Mouse (Mus musculus): ENCODE measurements around the gene Foxp4. TPM values are rescaled to one million over a fixed set of nuclear protein-coding genes. Genes with fewer than 3 reads are reported as not detected.

Gene Foxp4
- polyA plus RNA-seq, 1 experiment from 2014 or later = 43.3 TPM

DNA sequence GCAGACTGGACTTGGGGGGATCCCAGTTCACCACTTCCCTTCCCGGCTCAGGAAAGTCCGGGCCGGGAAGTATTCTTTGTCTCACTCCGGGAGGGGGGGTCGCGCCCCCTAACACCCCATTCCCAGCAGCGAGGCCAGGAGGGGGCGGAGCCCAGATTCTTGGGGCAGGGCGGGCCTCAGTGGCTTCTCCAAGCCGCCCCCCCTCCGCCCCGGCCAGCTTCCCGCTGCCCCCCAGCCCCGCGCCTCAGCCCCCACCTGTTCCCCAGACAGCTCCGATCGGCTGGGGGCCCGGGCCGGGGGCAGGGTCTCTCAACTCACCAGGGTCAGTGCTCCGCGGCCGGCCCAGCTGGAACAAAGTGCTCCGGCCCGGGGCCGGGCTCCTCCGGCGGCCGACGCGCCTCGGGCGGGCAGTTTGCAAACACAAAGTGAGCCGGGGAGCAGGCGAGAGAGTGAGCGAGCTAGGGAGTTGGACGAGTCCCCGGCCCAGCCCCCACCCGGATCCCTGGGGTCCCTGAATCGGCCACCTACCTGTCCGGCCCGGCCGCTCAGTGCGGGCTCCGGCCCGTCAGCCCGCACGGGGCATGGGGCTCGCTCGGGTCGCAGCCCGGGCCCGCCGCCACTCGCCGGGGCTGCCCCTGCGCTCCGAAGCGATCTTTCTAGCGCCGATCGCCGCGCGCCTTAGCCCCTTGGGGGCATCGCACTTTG lies 615 bp downstream of the Foxp4 start:
- Histone ChIP-seq H3K27ac (peak overlapping the region; percentile 83), H3K4me3 (peak overlapping the region; percentile 60), H3K9me3 (no peaks in the 10 kb centered on the region), H3K36me3 (replicated peaks) (no peaks in the 10 kb centered on the region), H3K4me2 (peak overlapping the region; percentile 98), H3K27me3 (replicated peaks) (peaks cover 6% of the 10 kb centered on the region), H3K9ac (peak overlapping the region; percentile 65), H3K4me1 (peaks cover 63% of the 10 kb centered on the region)
- peak; percentile 51 for ATAC-seq (replicated peaks)
- under 1% methylated on average over 62 of the region's 65 CpGs for WGBS

DNA sequence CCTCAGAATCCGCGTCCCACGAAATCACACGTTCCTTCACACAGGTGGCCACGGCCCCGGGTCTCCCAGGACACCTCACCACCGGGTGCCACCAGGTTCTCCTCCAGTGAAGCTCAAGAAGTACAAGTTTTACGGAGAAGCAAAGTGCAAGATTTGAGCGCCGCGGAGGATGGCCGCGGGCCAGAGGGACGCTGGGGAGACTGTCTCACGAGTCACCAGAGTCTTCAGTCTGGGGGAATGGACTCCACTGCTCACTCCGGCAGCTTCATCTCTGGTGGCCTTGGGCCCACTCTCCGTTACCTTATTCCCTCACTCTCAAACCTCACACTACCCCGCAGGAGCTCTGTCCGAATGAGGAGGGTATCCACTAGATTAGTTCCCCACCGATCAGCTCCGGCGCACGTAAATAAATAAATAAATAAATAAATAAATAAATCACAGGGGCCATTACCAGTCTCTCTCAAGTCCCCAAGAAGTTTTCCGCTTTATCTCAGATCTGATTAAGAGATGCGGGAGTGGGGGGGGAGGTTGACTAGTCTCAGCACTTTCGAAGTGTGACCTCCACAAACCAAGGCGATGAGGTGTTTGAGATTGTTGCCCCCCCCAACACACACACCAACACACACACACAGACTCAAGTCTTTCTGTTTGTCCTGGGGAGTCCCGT lies 1.3 kb downstream of the Foxp4 start:
- ATAC-seq (replicated peaks) = no peak
- Histone ChIP-seq H3K4me3 (peak overlapping the region; percentile 60), H3K4me1 (peaks cover 63% of the 10 kb centered on the region), H3K27ac (no peak overlapping the region), H3K36me3 (replicated peaks) (no peaks in the 10 kb centered on the region), H3K9me3 (no peaks in the 10 kb centered on the region), H3K9ac (peak overlapping the region; percentile 65), H3K27me3 (replicated peaks) (peaks cover 6% of the 10 kb centered on the region), H3K4me2 (peak overlapping the region; percentile 98)
- WGBS = under 1% methylated on average over 28 of the region's 28 CpGs

DNA sequence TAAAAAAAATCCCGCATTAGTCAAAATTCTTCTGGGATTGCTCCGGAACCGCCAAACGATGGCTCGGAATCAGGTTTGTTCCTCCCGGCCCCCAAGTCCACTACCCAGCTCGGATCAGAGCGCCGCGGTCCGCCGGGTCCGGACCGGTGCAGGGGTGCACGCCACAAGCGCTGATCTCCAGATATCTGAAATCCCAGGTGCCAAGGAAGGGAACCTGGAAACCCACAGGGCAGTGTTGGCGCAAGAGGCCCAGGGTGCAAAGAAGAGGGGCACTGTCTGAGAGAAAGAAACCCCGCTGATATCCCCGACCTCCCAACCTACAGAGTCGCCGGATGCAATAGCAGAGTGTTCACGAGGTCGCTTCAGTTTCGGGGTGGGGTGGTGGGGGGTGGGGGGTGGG lies 1.9 kb downstream of the Foxp4 start:
- Histone ChIP-seq H3K9me3 (no peaks in the 10 kb centered on the region), H3K9ac (peak overlapping the region; percentile 49), H3K4me2 (peak overlapping the region; percentile 98), H3K27ac (no peak overlapping the region), H3K27me3 (replicated peaks) (peaks cover 6% of the 10 kb centered on the region), H3K36me3 (replicated peaks) (no peaks in the 10 kb centered on the region), H3K4me3 (peak overlapping the region; percentile 60), H3K4me1 (peaks cover 68% of the 10 kb centered on the region)
- under 1% methylated on average over 24 of the region's 24 CpGs for WGBS
- ATAC-seq (replicated peaks) = no peak

DNA sequence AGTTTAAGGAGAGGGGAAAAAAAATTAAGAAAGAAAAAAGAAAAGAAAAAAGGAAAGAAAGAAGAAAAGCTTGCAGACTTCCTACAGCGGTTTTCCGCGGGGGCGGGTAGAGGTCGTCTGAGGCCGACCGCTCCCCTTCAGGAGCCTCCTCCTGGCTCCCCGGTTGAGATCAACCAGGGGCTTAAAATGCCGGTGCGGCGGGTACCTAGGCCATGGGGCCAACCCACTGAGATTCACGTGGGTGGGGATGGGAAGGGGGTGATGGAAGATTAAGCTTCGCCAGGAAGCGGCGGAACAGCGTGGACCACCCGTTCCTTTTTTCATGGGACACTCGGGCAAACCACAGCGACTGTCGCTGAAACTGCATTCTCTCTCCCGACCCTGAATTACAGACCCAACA lies 2.3 kb downstream of the Foxp4 start:
- H3K36me3 ChIP-seq (replicated peaks) = no peaks in the 10 kb centered on the region
- peak overlapping the region; percentile 60 for H3K4me3 ChIP-seq
- H3K27ac ChIP-seq = no peak overlapping the region
- peak overlapping the region; percentile 98 for H3K4me2 ChIP-seq
- ATAC-seq (replicated peaks) = no peak
- peaks cover 68% of the 10 kb centered on the region for H3K4me1 ChIP-seq
- H3K27me3 ChIP-seq (replicated peaks) = peaks cover 6% of the 10 kb centered on the region
- H3K9me3 ChIP-seq = no peaks in the 10 kb centered on the region
- 2% methylated on average over 21 of the region's 21 CpGs for WGBS
- H3K9ac ChIP-seq = peak overlapping the region; percentile 49

DNA sequence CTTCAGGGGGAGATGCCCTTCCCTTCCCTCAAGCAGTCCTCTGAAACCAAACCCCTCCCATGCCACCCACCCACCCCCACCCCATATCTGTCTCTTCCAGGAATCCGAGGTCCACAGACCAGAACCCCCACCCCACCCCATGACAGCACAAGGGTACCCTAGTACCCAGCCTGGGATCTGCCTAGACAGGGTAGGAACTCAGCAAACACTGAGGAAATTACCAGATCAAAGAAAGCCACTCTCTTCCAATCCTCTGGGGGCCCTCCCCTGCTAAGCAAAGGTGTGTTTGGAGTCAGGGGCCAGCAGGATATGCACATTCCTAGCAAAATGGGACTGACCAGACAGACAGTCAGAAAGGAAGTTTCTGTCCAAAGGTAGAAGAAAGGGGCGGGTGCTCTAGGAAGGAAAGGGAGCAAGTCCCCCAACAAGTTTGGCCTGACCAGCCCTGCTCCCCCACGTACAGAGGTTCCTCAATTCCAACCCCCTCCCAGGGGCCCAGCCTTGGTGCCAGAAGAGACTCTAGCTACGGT lies 3.2 kb downstream of the Foxp4 start:
- H3K4me1 ChIP-seq = peaks cover 68% of the 10 kb centered on the region
- H3K27ac ChIP-seq = no peak overlapping the region
- WGBS = 39% methylated on average over 4 of the region's 4 CpGs
- H3K9ac ChIP-seq = no peak overlapping the region
- peaks cover 6% of the 10 kb centered on the region for H3K27me3 ChIP-seq (replicated peaks)
- peak overlapping the region; percentile 60 for H3K4me3 ChIP-seq
- peak overlapping the region; percentile 98 for H3K4me2 ChIP-seq
- no peaks in the 10 kb centered on the region for H3K9me3 ChIP-seq
- H3K36me3 ChIP-seq (replicated peaks) = no peaks in the 10 kb centered on the region
- ATAC-seq (replicated peaks) = no peak

DNA sequence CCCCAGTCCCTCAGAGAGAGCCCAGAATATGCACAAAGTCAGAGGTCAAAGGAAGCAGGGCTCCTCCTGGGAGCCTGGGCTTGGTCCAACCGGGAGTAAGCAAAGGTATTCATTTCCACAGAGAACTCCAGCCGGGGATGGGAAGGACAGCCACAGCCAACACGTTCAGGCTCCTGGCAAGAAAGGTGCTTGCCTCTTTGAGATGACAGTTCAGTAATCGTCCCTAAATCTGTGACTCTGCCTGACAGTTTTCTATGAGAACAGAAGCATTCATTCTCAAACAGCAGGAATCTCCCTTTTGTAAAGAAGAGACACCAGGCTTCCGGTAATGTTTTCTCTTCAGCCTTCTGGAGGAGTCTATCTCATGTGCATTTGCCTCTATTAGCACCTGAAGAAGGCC lies 4.6 kb downstream of the Foxp4 start:
- 29% methylated on average over 5 of the region's 5 CpGs for WGBS
- peak overlapping the region; percentile 98 for H3K4me2 ChIP-seq

DNA sequence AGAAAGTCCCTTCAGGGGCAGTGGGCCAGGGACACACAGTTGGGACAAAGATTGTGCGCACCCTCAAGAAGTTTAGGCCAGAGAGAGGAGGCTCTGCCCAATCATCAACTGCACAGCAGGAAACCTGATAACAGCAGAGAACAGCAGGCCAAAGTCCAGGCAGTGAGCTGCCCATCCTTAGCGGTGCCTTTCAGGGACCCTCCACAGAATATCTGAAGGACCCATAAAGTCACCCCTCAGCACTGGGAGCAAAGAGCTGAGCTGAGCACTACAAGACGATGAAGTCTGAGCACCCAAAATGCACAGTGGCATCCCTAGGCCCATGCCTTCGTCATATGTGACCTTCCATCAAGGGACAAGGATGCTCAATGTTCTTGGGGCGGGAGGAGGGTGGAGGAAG lies 6.5 kb downstream of the Foxp4 start:
- no peak for ATAC-seq (replicated peaks)
- Histone ChIP-seq H3K36me3 (replicated peaks) (no peaks in the 10 kb centered on the region), H3K4me3 (no peak overlapping the region), H3K4me2 (no peak overlapping the region), H3K4me1 (peaks cover 63% of the 10 kb centered on the region), H3K9ac (no peak overlapping the region), H3K27ac (no peak overlapping the region), H3K9me3 (no peaks in the 10 kb centered on the region), H3K27me3 (replicated peaks) (peaks cover 6% of the 10 kb centered on the region; the same call in 1 of the 2 replicates)
- 77% methylated on average over 5 of the region's 5 CpGs for WGBS

More for the DNA sequence above, 4.6 kb downstream of the Foxp4 start:
- peaks cover 6% of the 10 kb centered on the region for H3K27me3 ChIP-seq (replicated peaks)
- no peak for ATAC-seq (replicated peaks)
- H3K4me1 ChIP-seq = peaks cover 65% of the 10 kb centered on the region
- H3K4me3 ChIP-seq = no peak overlapping the region
- H3K27ac ChIP-seq = no peak overlapping the region
- no peak overlapping the region; the same call in 1 of the 2 replicates for H3K9ac ChIP-seq
- H3K9me3 ChIP-seq = no peaks in the 10 kb centered on the region
- no peaks in the 10 kb centered on the region for H3K36me3 ChIP-seq (replicated peaks)

DNA sequence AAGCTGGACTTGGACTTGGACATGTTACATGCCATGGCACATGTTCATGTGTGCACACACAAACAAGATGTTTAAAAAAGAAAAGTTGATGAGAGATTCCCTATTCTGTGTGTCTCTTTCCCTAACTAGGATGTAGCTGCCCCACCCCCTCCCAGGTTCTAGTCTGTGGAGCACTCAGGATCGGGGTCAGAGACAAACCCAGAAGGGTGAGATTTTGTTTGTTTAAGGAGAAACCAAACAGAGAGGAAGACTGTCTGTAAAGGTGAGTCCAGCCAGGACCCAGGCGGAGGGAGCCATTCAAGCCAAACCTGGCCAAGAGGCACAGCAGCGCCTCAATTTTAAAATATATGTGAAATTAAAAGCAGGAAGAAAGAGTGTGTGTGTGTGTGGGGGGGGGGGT lies 7.2 kb downstream of the Foxp4 start:
- Histone ChIP-seq H3K9me3 (no peaks in the 10 kb centered on the region), H3K4me1 (peaks cover 56% of the 10 kb centered on the region), H3K36me3 (replicated peaks) (no peaks in the 10 kb centered on the region), H3K9ac (no peak overlapping the region), H3K4me3 (no peak overlapping the region), H3K4me2 (no peak overlapping the region), H3K27me3 (replicated peaks) (peaks cover 6% of the 10 kb centered on the region; the same call in 1 of the 2 replicates), H3K27ac (no peak overlapping the region)
- 78% methylated on average over 3 of the region's 3 CpGs for WGBS
- ATAC-seq (replicated peaks) = no peak

DNA sequence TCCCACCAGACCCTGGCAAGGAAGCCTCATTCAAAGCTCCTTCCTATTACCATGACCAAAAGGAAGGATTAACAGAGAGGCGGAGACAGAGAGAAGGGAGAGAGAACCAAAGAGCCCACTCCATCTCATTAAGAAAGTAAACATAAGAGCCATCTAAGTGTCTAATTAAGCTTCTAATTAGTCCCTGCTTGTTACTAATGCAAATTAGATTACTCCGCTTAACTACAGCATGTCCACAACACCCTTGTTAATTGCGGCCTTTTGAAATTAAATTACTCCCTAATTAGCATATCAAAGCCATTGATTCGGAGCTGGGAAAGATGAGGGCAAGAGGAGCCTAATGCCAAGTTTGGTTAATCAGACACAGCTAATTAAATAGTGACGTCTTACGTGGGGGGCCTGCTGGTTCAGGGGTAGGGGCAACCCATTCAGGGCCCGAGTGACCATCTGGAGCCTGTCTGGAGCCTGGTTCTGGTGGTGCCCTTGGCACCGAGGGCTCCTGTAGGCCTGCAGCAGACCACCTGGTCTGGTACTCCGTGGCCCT lies 9.7 kb downstream of the Foxp4 start:
- Histone ChIP-seq H3K27me3 (replicated peaks) (peaks cover 6% of the 10 kb centered on the region; the same call in 1 of the 2 replicates), H3K27ac (no peak overlapping the region), H3K9ac (no peak overlapping the region), H3K36me3 (replicated peaks) (no peaks in the 10 kb centered on the region), H3K4me3 (no peak overlapping the region), H3K4me1 (peaks cover 42% of the 10 kb centered on the region), H3K9me3 (no peaks in the 10 kb centered on the region), H3K4me2 (0 out of 2 replicates have a peak overlapping the region, but pooled peaks have one; percentile 2)
- ATAC-seq (replicated peaks) = 0 out of 2 replicates have a peak, but pooled peaks have one; percentile 50
- 10% methylated on average over 9 of the region's 9 CpGs for WGBS

DNA sequence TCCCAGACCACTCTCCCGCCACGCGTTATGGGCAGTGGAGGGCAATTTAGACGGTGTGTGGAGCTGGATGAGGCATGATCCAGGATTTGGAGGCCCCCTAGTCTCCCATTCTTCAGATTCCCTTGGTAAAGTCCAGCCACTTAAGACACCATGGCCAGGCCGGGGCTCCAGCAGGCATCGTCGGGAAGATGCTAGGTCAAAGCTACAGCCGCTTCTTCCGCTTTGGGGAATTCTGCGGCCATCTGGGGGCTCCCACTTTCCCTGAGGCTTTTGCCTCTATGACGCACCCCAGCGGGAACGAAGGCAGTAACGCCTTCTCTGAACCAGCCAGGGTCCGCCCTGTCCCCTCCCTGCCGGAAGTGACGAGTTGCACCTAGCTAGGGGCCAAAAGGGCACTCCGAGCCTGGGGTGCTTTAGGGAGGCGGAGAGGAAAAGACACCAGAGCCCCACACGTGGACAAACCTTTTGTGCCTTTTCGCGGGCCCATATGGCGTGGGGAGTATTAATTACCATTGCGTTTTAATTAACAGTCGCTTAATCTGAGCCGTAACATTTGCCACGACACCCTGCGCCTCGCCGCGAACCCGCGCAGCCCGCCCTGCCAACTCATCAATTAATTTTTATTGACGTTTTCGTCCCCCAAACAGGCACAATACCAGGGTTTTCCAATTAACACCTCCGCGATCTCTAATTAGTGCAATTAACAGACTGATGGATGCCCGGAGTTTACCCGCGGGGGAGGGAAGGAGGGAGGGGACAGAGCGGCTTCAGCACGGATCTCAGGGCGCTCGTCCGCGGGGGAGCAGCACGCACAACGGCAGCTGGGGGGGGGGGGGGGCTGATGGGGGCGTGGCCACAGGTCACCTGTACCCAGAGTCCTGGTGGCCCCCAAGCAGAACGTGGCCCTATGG lies 15.1 kb downstream of the Foxp4 start:
- H3K9ac ChIP-seq = peak overlapping the region; percentile 21; the same call in 1 of the 2 replicates
- H3K4me1 ChIP-seq = peaks cover 47% of the 10 kb centered on the region
- H3K36me3 ChIP-seq (replicated peaks) = no peaks in the 10 kb centered on the region
- H3K27me3 ChIP-seq (replicated peaks) = peaks cover 14% of the 10 kb centered on the region
- peak overlapping the region; percentile 31 for H3K4me3 ChIP-seq
- H3K9me3 ChIP-seq = no peaks in the 10 kb centered on the region
- H3K4me2 ChIP-seq = peak overlapping the region; percentile 53
- 13% methylated on average over 50 of the region's 51 CpGs for WGBS
- no peak overlapping the region for H3K27ac ChIP-seq
- ATAC-seq (replicated peaks) = no peak

DNA sequence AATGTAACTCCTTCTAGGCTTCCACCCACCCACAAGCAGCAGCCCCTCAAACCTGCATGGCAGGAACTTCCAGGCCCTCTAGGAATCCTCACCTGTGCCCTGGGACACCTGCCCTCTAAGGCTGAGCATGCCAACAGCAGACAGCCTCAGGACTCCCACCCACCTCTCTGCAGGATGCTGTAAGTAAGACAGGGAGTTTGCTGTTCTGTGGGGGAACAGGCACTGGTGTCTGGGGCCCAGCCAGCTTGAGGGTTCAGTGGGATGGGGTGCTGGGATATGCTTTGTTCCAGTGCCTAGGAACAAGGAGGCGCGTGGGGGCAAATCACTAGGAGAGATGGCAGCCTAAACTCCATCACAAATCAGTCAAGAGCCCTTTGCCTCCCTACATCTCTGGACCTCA lies 16.4 kb downstream of the Foxp4 start:
- Histone ChIP-seq H3K9ac (no peak overlapping the region), H3K36me3 (replicated peaks) (no peaks in the 10 kb centered on the region), H3K4me3 (no peak overlapping the region), H3K27ac (no peak overlapping the region), H3K9me3 (no peaks in the 10 kb centered on the region), H3K27me3 (replicated peaks) (peaks cover 16% of the 10 kb centered on the region), H3K4me2 (no peak overlapping the region), H3K4me1 (peaks cover 48% of the 10 kb centered on the region)
- ATAC-seq (replicated peaks) = no peak
- WGBS = 75% methylated on average over 2 of the region's 2 CpGs

Data from midbrain, embryonic 15.5 days (tissue).